Mouse (Mus musculus) E14TG2a.4 (cell line): ENCODE data around the gene Zfp663.
A peak's percentile ranks its signal among the peaks of the same experiment; 100 is the strongest.

Experiments
- H3K27me3 ChIP-seq: 2 replicates; pipeline ENCODE4 v1.6.1; 2014; ENCODE audit warnings: low read length, control low read depth; ENCODE audit not compliant: insufficient read depth
- H3K36me3 ChIP-seq: 2 replicates; pipeline ENCODE4 v1.6.1; 2014; ENCODE audit warnings: low read length, control low read depth; ENCODE audit not compliant: insufficient read depth
- H3K4me1 ChIP-seq: replicated peaks from 2 replicates; pipeline ENCODE4 v1.6.1; 2014; ENCODE audit warnings: low read depth, low read length, control low read depth
- H3K4me3 ChIP-seq: replicated peaks from 2 replicates; pipeline ENCODE4 v1.5.1; 2014; ENCODE audit warnings: mild to moderate bottlenecking, low read length
- H3K9me3 ChIP-seq: 2 replicates; pipeline ENCODE4 v1.6.1; 2014; ENCODE audit warnings: low read length, control low read depth
- CTCF ChIP-seq: conservative IDR thresholded peaks from 2 replicates; pipeline ENCODE4 v1.5.1; 2014; ENCODE audit warnings: low read length
- NANOG ChIP-seq: IDR thresholded peaks from 2 replicates; pipeline ENCODE4 v1.6.1; 2014; ENCODE audit warnings: borderline replicate concordance, low read length, mixed read lengths
- POU5F1 ChIP-seq: IDR thresholded peaks from 2 replicates; pipeline ENCODE4 v1.6.1; 2014; ENCODE audit warnings: low read length, borderline replicate concordance

The Zfp663 gene

GRCm38 (mm10) chr2:165329703-165330102, 38.8 kb downstream of the Zfp663 start:
- no peaks in the 10 kb centered on the region for H3K36me3 ChIP-seq
- TF ChIP-seq POU5F1 (no peak), CTCF (no peak), NANOG (no peak)
- peaks cover 13% of the 10 kb centered on the region for H3K27me3 ChIP-seq
- peaks cover 25% of the 10 kb centered on the region for H3K4me1 ChIP-seq
- H3K4me3 ChIP-seq, result no peak overlapping the region
- no peaks in the 10 kb centered on the region for H3K9me3 ChIP-seq

GRCm38 (mm10) chr2:165328746-165329145, 39.8 kb downstream of the Zfp663 start:
- H3K4me3 ChIP-seq, result no peak overlapping the region
- peaks cover 2% of the 10 kb centered on the region; the same call in 1 of the 2 replicates for H3K36me3 ChIP-seq
- TF ChIP-seq POU5F1, result no peak
- H3K27me3 ChIP-seq, result peaks cover 13% of the 10 kb centered on the region
- H3K4me1 ChIP-seq, result peaks cover 34% of the 10 kb centered on the region
- no peaks in the 10 kb centered on the region for H3K9me3 ChIP-seq

GRCm38 (mm10) chr2:165327386-165327785, 41.1 kb downstream of the Zfp663 start:
- Histone ChIP-seq H3K4me3 (peak overlapping the region; percentile 91), H3K36me3 (peaks cover 8% of the 10 kb centered on the region; the same call in 1 of the 2 replicates), H3K4me1 (peaks cover 42% of the 10 kb centered on the region), H3K9me3 (no peaks in the 10 kb centered on the region), H3K27me3 (peaks cover 13% of the 10 kb centered on the region)
- TF ChIP-seq CTCF (no peak), POU5F1 (no peak), NANOG (no peak)

- Histone ChIP-seq H3K4me1 (peaks cover 49% of the 10 kb centered on the region), H3K27me3 (peaks cover 13% of the 10 kb centered on the region), H3K4me3 (peak within 1 kb of the TSS; percentile 91), H3K36me3 (peaks cover 10% of the 10 kb centered on the region), H3K9me3 (no peaks in the 10 kb centered on the region)
- TF ChIP-seq NANOG, result no peak
- no peak for TF ChIP-seq CTCF
Measured at GRCm38 (mm10) chr2:165326304-165327190, 42.0 kb downstream of the Zfp663 start, which contains the start of gene Elmo2. Gene Elmo2, minus strand, starts transcription at chr2:165326479.

GRCm38 (mm10) chr2:165325521-165326303, 42.8 kb downstream of the Zfp663 start:
- TF ChIP-seq NANOG, result no peak
- no peak for TF ChIP-seq POU5F1
- TF ChIP-seq CTCF, result no peak
- H3K4me3 ChIP-seq, result peak overlapping the region; percentile 91
- H3K36me3 ChIP-seq, result peaks cover 15% of the 10 kb centered on the region
- H3K9me3 ChIP-seq, result no peaks in the 10 kb centered on the region
- peaks cover 57% of the 10 kb centered on the region for H3K4me1 ChIP-seq
- H3K27me3 ChIP-seq, result peaks cover 13% of the 10 kb centered on the region

GRCm38 (mm10) chr2:165323928-165324327, 44.6 kb downstream of the Zfp663 start:
- H3K4me1 ChIP-seq, result peaks cover 62% of the 10 kb centered on the region
- H3K27me3 ChIP-seq, result 0 out of 2 replicates have a peak, but pooled peaks cover 3% of the 10 kb centered on the region
- peaks cover 15% of the 10 kb centered on the region for H3K36me3 ChIP-seq
- TF ChIP-seq POU5F1, result no peak
- TF ChIP-seq CTCF, result no peak
- no peak for TF ChIP-seq NANOG
- no peak overlapping the region for H3K4me3 ChIP-seq
- no peaks in the 10 kb centered on the region for H3K9me3 ChIP-seq

- peak overlapping the region; percentile 5; the same call in 1 of the 2 replicates for H3K4me3 ChIP-seq
- H3K9me3 ChIP-seq, result no peaks in the 10 kb centered on the region
- peaks cover 64% of the 10 kb centered on the region for H3K4me1 ChIP-seq
- no peaks in the 10 kb centered on the region for H3K27me3 ChIP-seq
- H3K36me3 ChIP-seq, result peaks cover 17% of the 10 kb centered on the region
- TF ChIP-seq CTCF (no peak), NANOG (no peak), POU5F1 (no peak)
Measured at GRCm38 (mm10) chr2:165323484-165323883, 45.0 kb downstream of the Zfp663 start.

- H3K9me3 ChIP-seq, result no peaks in the 10 kb centered on the region
- H3K27me3 ChIP-seq, result no peaks in the 10 kb centered on the region
- peaks cover 75% of the 10 kb centered on the region for H3K4me1 ChIP-seq
- peaks cover 21% of the 10 kb centered on the region for H3K36me3 ChIP-seq
- H3K4me3 ChIP-seq, result peak overlapping the region; percentile 29; the same call in 1 of the 2 replicates
- no peak for TF ChIP-seq NANOG
- TF ChIP-seq CTCF, result no peak
- TF ChIP-seq POU5F1, result no peak
Measured at GRCm38 (mm10) chr2:165321981-165322735, 46.4 kb downstream of the Zfp663 start.
